Mouse (Mus musculus) ES-E14 (cell line): ENCODE measurements around the gene Thoc6. TPM values are rescaled to one million over a fixed set of nuclear protein-coding genes. Genes with fewer than 3 reads are reported as not detected.

Experiments used
- DNase-seq: peaks from one replicate; pipeline ENCODE4 v3.0.0-alpha.2; 2013; ENCODE audit warnings: low read depth, low spot score
- H3K27ac ChIP-seq: 2 replicates; pipeline ENCODE4 v1.5.1; 2012; ENCODE audit warnings: low read depth, mild to moderate bottlenecking, low read length, moderate library complexity, mixed read lengths; ENCODE audit not compliant: poor library complexity, insufficient read depth, severe bottlenecking
- H3K36me3 ChIP-seq: 2 replicates; pipeline ENCODE4 v1.6.1; 2012; ENCODE audit warnings: mild to moderate bottlenecking, low read length, moderate library complexity, mixed read lengths; ENCODE audit not compliant: control insufficient read depth, poor library complexity, insufficient read depth, severe bottlenecking
- H3K4me1 ChIP-seq, 2 experiments: fragments of 150-350 bp in 1 of 2; sonication (generic) in 1 of 2; 2 replicates each; pipeline ENCODE4 v1.6.1; 2012; ENCODE audit warnings: low read length in 2 of 2, mild to moderate bottlenecking in 1 of 2, mixed read lengths in 1 of 2; ENCODE audit not compliant: control insufficient read depth in 2 of 2, insufficient read depth in 2 of 2, poor library complexity in 1 of 2
- H3K4me3 ChIP-seq, 2 experiments: fragments of 150-350 bp in 1 of 2; sonication (generic) in 1 of 2; 2 replicates each; pipeline ENCODE4 v1.5.1; 2012; ENCODE audit warnings: low read length in 2 of 2, low read depth in 1 of 2, mild to moderate bottlenecking in 1 of 2, mixed read lengths in 1 of 2; ENCODE audit not compliant: insufficient read depth in 1 of 2, poor library complexity in 1 of 2, severe bottlenecking in 1 of 2
- H3K9ac ChIP-seq: 2 replicates; pipeline ENCODE4 v1.6.1; 2012; ENCODE audit warnings: low read depth, mild to moderate bottlenecking, low read length, mixed read lengths; ENCODE audit not compliant: poor library complexity, insufficient read depth, severe bottlenecking
- H3K9me3 ChIP-seq: fragments of 150-350 bp; sonication (generic); 2 replicates; pipeline ENCODE4 v1.6.1; 2012; ENCODE audit warnings: low read depth, mild to moderate bottlenecking, low read length; ENCODE audit not compliant: control insufficient read depth, insufficient read depth
- CHD2 ChIP-seq: IDR thresholded peaks from 2 replicates; pipeline ENCODE4 v1.6.1; 2014; ENCODE audit warnings: mild to moderate bottlenecking, low read depth, low read length, inconsistent platforms
- HCFC1 ChIP-seq: IDR thresholded peaks from 2 replicates; pipeline ENCODE4 v1.6.1; 2012; ENCODE audit warnings: low read length, inconsistent platforms, borderline replicate concordance; ENCODE audit not compliant: insufficient read depth
- MAFK ChIP-seq: IDR thresholded peaks from 2 replicates; pipeline ENCODE4 v1.6.1; 2014; ENCODE audit warnings: mild to moderate bottlenecking, low read depth, low read length, inconsistent platforms; ENCODE audit not compliant: insufficient read depth
- ZC3H11A ChIP-seq: IDR thresholded peaks from 2 replicates; pipeline ENCODE4 v1.6.1; 2012; ENCODE audit warnings: low read depth, mild to moderate bottlenecking, inconsistent platforms, low read length, borderline replicate concordance
- ZNF384 ChIP-seq: IDR thresholded peaks from 2 replicates; pipeline ENCODE4 v1.6.1; 2012; ENCODE audit warnings: low read depth, low read length, inconsistent platforms
- in situ Hi-C, 2 experiments: fragments of 600-800 bp; cut with MboI; formaldehyde crosslinking; loops; one replicate each; pipeline ENCODE4 v1.15.1; 2025; ENCODE audit warnings: low sequenced_read_pairs in 2 of 2, inconsistent platforms in 1 of 2; ENCODE audit not compliant: unreplicated experiment in 2 of 2
- total RNA-seq: library from RNA; depleted of rRNA; stranded (reverse); fragments of 300-350 nt; gene quantifications from 2 replicates; pipeline ENCODE4 v1.2.3, GENCODE M21; 2012

The Thoc6 gene
- total RNA-seq, 1 experiment, result 53.7 TPM

DNA sequence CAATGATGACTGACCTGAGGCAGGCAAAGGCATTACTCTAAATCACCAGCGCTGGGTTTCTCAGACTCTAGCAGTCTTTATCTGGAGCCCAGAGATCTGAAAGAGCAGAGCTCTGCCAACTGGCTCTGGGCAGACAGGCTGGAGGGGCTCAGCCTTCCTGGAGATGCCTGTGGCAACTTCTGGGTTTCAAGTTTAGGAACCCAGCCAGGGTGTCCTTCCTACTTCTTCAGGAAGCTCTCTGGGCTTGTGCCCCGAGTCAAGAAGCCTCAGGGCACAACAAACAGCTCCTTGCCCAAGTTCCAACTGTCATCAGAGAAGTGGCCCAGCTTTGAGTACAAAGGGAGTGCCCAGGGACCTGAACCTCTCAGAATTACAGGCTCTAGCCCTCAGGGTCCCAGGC, 19.3 kb downstream of the Thoc6 start:
- H3K27ac ChIP-seq, result no peak overlapping the region
- no peak for DNase-seq
- in situ Hi-C loops, result no loop called here
- no peak overlapping the region for H3K4me3 ChIP-seq
- no peak overlapping the region for H3K9ac ChIP-seq
- no peaks in the 10 kb centered on the region for H3K36me3 ChIP-seq
- H3K9me3 ChIP-seq, result no peaks in the 10 kb centered on the region
- no peaks in the 10 kb centered on the region for H3K4me1 ChIP-seq
- TF ChIP-seq CHD2 (no peak), ZNF384 (no peak), ZC3H11A (no peak), MAFK (no peak), HCFC1 (no peak)

DNA sequence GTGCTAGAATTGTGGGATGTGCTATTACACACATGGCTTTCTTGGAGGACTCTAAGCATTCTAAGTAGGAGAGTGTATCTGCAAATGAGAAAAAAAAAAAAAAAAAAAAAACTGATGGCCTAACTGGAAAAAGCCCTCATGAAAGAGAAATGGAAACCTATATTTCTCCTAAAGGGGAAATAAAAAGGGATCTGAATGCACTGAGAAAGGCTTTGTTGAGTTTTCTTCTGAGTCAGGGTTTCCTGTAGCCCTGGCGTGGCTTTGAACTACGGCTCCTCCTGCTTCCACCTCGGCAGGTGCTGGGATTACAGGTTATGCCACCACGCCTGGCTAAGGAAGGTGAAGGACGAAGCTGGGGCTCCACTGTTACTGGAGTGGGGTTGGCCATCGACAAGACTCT, 19.7 kb downstream of the Thoc6 start:
- TF ChIP-seq CHD2 (no peak), ZC3H11A (no peak), MAFK (no peak), HCFC1 (no peak), ZNF384 (no peak)
- no peak overlapping the region for H3K4me3 ChIP-seq
- H3K36me3 ChIP-seq, result no peaks in the 10 kb centered on the region
- H3K9me3 ChIP-seq, result no peaks in the 10 kb centered on the region
- DNase-seq, result no peak
- in situ Hi-C loops, result no loop called here
- H3K9ac ChIP-seq, result no peak overlapping the region
- no peaks in the 10 kb centered on the region for H3K4me1 ChIP-seq
- H3K27ac ChIP-seq, result no peak overlapping the region

DNA sequence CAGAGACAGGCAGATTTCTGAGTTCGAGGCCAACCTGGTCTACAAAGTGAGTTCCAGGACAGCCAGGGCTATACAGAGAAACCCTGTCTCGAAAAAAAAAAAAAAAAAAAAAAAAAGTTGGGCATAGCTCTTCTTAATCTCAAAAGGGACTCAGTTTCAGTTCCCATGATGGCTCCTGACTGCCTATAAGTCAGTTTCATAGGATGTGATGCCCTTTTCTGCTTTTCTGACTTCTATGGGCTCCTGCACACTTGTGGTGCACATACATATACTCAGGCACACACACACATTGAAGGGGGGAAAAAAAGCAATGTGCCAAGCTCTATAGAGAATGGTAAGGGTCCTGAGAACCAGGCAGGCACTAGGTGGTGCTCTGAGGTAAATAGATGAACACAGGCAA, 20.4 kb downstream of the Thoc6 start:
- no peak for DNase-seq
- no peaks in the 10 kb centered on the region for H3K9me3 ChIP-seq
- H3K4me3 ChIP-seq, result no peak overlapping the region
- H3K36me3 ChIP-seq, result no peaks in the 10 kb centered on the region
- TF ChIP-seq ZC3H11A, result no peak
- TF ChIP-seq CHD2, result no peak
- no peak for TF ChIP-seq HCFC1
- TF ChIP-seq MAFK, result no peak
- no peak for TF ChIP-seq ZNF384
- H3K9ac ChIP-seq, result no peak overlapping the region
- in situ Hi-C loops, result no loop called here
- no peak overlapping the region for H3K27ac ChIP-seq
- H3K4me1 ChIP-seq, result no peaks in the 10 kb centered on the region

DNA sequence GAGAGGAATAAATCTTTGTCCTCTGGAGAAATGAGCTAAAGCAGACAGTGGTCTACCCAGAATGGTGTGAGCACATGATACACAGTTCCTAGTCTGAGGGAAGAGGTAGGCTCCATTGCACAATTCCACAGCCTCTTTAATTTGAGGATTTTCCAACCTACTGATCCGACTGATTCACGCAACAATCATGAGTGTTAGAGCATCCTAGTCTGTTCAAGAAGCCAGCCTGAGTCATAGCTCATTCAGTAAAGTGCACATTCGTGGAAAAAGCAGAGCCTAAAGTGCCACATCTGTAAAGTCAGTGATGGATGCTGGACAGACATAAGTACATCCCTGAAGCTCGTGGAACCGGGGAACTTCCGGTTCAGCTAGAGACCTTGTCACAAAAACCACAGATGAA, 22.3 kb downstream of the Thoc6 start:
- H3K4me3 ChIP-seq, result no peak overlapping the region
- no peaks in the 10 kb centered on the region for H3K36me3 ChIP-seq
- H3K9ac ChIP-seq, result no peak overlapping the region
- H3K27ac ChIP-seq, result no peak overlapping the region
- DNase-seq, result no peak
- H3K4me1 ChIP-seq, result peaks cover 0 to 9% of the 10 kb centered on the region in 2 experiments; a peak in 1 of 4 replicates
- in situ Hi-C loops, result no loop called here
- H3K9me3 ChIP-seq, result no peaks in the 10 kb centered on the region
- TF ChIP-seq ZC3H11A (no peak), ZNF384 (no peak), MAFK (no peak), HCFC1 (no peak), CHD2 (no peak)

DNA sequence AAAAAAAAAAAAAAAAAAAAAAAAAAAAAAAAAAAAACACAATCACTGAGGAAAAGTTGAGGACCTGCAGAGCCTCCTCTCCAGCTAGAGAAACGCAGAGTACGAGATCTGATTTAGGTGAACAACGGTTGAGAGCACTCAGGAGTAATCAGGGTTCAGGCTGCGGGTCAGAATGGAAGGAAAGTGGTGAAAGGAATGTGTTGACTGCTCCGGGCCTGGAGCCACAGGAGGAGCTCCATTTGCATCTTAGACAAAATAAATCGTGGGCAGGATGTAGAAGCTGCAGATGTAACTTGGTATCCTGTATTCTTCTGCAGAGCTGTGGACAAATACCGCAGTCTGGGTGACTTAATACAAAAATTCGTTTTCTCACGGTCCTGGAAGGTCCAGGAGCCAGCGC, 27.8 kb downstream of the Thoc6 start:
- Histone ChIP-seq H3K4me3 (no peak overlapping the region), H3K9ac (no peak overlapping the region), H3K36me3 (peaks cover 2% of the 10 kb centered on the region; the same call in 1 of the 2 replicates), H3K4me1 (peaks cover 1 to 18% of the 10 kb centered on the region in 2 experiments; a peak in 2 of 4 replicates), H3K9me3 (no peaks in the 10 kb centered on the region), H3K27ac (no peak overlapping the region)
- TF ChIP-seq MAFK, result no peak
- TF ChIP-seq ZNF384, result no peak
- TF ChIP-seq CHD2, result no peak
- no peak for TF ChIP-seq ZC3H11A
- TF ChIP-seq HCFC1, result no peak
- DNase-seq, result no peak
- in situ Hi-C loops, result no loop called here
